Mouse (Mus musculus): ENCODE data around the gene Hilpda.

- TF ChIP-seq CTCF (IDR thresholded peaks at IDR 0.05; ENCODE audit: extremely low read depth, insufficient read length, insufficient replicate concordance, low read depth, low read length), result 0 out of 2 replicates have a peak, but pooled peaks have one; percentile 10
- TF ChIP-seq POLR2A (IDR thresholded peaks at IDR 0.05; ENCODE audit: low read depth, low read length), result peak; percentile 54
Observed at GRCm38 (mm10) chr6:29272312-29273072, at the start of gene Hilpda.

All from small intestine, adult 2 months (tissue).